Mouse (Mus musculus) liver, embryonic 14.5 days (tissue): ENCODE data around the gene Traf3ip2.

ENCODE experiments used
- CTCF ChIP-seq: IDR thresholded peaks from 2 replicates; pipeline ENCODE4 v1.5.1; 2016; ENCODE audit warnings: antibody characterized with exemption, low read depth, control low read depth
- EP300 ChIP-seq: IDR thresholded peaks from 2 replicates; pipeline ENCODE4 v1.6.1; 2016; ENCODE audit warnings: antibody characterized with exemption, low read depth

GRCm38 (mm10) chr10:39618431-39618830 is 5.7 kb downstream of the Traf3ip2 start:
- TF ChIP-seq EP300 (no peak), CTCF (no peak)
